Mouse (Mus musculus) bone marrow macrophage, adult 2 months (primary cell): ENCODE data around the gene Rab3gap2. TPM values are rescaled to one million over a fixed set of nuclear protein-coding genes. Genes with fewer than 3 reads are reported as not detected.
"Not testable (repeated sequence)": the region's sequence is repeated elsewhere in the genome, so short reads cannot be mapped to it uniquely, and the experiment has no call there.

Experiments
- H3K27ac ChIP-seq: 2 replicates; pipeline ENCODE4 v1.5.1; 2012; ENCODE audit warnings: low read depth, low read length; ENCODE audit not compliant: insufficient read depth
- H3K4me1 ChIP-seq: 2 replicates; pipeline ENCODE4 v1.6.1; 2012; ENCODE audit warnings: low read length; ENCODE audit not compliant: control insufficient read depth, insufficient read depth
- H3K4me3 ChIP-seq: 2 replicates; pipeline ENCODE4 v1.5.1; 2012; ENCODE audit warnings: mild to moderate bottlenecking, low read length, moderate library complexity; ENCODE audit not compliant: insufficient read depth
- CTCF ChIP-seq: IDR thresholded peaks from 2 replicates; pipeline ENCODE4 v1.5.1; 2012; ENCODE audit warnings: low read depth, mild to moderate bottlenecking, low read length, moderate library complexity
- POLR2A ChIP-seq: IDR thresholded peaks from 2 replicates; pipeline ENCODE4 v1.6.1; 2012; ENCODE audit warnings: mild to moderate bottlenecking, low read depth, low read length, borderline replicate concordance
- polyA plus RNA-seq: library from polyadenylated mRNA; stranded (reverse); fragments of >200 nt; gene quantifications from 2 replicates; pipeline ENCODE4 v1.2.4, GENCODE M21; 2012; ENCODE audit not compliant: missing spikeins, insufficient read depth, insufficient read length

The Rab3gap2 gene
- polyA plus RNA-seq, 1 experiment = 56.4 TPM

DNA sequence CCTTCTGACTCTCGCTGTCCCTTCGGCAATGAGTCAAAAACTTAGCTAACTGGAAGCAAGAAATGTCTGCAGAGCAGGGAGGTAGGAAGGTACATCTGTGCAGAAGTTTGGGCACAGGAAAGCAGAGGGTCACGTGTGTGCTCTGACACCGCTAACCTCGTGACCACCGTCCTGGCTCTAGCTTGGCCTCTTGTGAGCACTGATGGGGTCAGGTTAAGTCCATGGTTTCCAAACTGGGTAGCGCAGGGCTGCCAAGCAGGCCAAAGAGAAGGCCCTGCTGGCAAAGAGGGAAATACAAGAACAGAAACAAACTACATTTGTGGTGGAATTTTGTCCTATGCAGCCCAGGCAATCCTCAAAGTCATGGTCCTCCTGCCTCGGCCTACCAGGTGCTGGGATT, 94.6 kb downstream of the Rab3gap2 start:
- Histone ChIP-seq H3K4me3 (no peak overlapping the region), H3K4me1 (no peaks in the 10 kb centered on the region), H3K27ac (no peak overlapping the region)
- TF ChIP-seq CTCF (no peak), POLR2A (no peak)

DNA sequence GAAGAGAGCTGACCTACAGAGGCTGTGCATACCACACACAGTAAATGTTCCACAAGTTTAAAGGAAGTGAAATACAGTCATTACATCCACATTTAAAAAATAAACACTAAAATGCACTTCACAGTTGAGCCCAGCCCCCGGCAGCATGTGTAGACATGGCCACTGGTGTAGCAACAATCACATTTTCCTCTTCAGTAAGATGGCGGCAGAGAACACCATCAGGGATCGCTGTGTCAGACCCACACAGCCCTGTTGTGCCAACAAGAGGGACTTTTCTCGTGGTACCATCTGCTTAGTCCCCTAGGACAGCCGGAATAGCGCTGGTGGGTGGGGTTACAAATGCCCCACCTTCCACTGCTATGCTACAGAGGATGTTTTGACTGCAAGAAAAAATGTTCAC, 98.9 kb downstream of the Rab3gap2 start:
- TF ChIP-seq POLR2A (no peak), CTCF (no peak)
- no peaks in the 10 kb centered on the region for H3K4me1 ChIP-seq
- H3K4me3 ChIP-seq = no peak overlapping the region
- H3K27ac ChIP-seq = no peak overlapping the region

DNA sequence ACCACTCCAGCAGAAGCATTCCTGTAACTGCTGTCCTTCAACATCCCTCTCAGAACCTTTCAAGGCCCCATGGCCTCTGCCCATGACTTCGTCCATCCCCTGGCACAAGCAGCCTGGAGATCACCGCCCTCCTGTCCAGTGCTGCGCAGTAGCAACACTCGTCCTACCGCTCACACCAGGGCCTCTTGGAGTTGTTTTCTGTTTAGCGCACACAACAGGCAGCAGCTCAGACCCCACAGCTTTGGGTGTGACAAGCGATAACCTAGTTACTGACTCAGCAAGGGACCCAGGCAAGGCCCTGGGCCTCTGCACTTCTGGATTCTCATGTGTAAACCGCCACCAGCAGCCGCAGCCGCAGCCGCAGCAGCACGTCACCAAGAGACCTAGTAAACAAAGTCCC, 102.9 kb downstream of the Rab3gap2 start:
- H3K4me1 ChIP-seq = no peaks in the 10 kb centered on the region
- TF ChIP-seq CTCF = no peak
- TF ChIP-seq POLR2A = no peak
- no peak overlapping the region for H3K27ac ChIP-seq
- H3K4me3 ChIP-seq = no peak overlapping the region

DNA sequence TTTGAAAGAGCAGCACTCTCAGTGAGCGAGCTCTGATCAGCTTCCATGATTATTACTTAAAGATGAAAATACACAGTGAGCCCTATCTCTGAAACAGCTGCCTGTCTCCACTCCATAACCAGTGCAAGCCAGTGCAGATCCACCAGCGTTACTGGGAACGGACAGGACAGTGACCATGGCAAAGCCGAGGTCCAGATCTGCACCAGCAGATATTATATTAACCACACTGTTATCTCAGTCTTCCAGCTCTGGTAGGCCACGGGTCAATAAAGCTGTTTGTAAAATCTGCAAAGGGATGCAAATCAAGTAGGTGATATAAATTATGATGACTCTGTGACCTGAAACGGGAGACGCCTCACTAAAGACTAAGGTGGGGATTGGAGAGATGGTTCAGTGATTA, 103.7 kb downstream of the Rab3gap2 start:
- TF ChIP-seq POLR2A (no peak), CTCF (no peak)
- Histone ChIP-seq H3K4me3 (no peak overlapping the region), H3K4me1 (no peaks in the 10 kb centered on the region), H3K27ac (no peak overlapping the region)

DNA sequence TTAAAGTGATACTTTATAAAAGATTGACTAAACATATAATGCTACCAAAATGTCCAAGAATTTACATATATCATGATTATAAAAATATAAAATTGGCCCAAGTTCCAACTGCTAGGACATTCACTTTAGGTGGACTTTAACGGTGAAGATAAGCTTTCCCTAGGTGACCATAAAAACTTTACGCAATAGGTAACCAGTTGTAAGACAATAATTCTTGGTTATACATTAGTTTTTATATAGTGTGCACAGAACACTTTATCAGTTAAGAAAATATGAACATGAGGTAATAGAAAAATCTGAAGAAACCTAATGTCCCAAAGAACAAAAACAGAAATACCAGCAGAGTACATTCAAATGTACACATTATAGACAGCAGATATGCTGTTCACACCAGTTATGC, 104.4 kb downstream of the Rab3gap2 start:
- Histone ChIP-seq H3K4me3 (no peak overlapping the region), H3K4me1 (no peaks in the 10 kb centered on the region), H3K27ac (no peak overlapping the region)
- no peak for TF ChIP-seq POLR2A
- TF ChIP-seq CTCF = no peak

DNA sequence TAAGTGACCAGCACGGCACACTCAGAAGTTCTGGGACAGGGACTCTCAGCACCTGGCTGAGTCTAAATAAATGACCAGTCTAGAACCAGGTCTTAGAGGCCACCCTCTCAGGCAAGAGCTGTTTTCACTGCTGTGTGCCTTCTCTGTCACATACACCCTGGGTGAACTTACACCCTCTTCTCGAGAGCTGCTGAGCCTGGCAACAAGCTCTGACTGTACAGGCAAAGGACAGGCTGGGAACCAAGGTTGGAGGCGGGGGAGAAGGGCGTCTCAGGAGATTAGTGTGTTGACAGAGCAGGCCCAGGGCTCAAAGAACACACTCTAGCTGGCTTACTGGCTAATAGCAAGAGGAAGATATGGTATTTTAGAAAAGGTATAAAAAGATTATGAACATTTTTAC, 105.0 kb downstream of the Rab3gap2 start:
- H3K27ac ChIP-seq = no peak overlapping the region
- H3K4me3 ChIP-seq = no peak overlapping the region
- H3K4me1 ChIP-seq = no peaks in the 10 kb centered on the region
- TF ChIP-seq CTCF = no peak
- no peak for TF ChIP-seq POLR2A

DNA sequence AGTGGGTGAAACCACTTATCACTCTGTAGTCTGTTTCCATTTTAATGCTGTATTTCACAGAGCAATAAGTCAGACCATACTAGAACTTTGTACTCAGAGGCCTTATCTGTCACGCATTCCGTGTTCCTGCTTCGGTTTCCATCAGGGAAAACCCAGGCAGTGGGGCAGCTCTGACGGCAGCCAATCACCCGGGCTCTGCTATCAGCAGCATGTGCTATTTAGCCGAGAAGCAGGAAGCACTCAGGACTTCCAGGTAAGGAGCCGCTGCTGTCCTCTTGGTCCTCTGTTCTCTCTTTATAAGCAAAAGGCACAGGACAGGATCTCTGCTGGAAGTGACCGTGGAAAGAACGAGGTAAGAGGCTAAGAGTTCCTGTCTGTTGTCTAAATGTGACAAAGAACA, 108.0 kb downstream of the Rab3gap2 start:
- no peaks in the 10 kb centered on the region for H3K4me1 ChIP-seq
- no peak for TF ChIP-seq POLR2A
- no peak for TF ChIP-seq CTCF
- H3K27ac ChIP-seq = no peak overlapping the region
- no peak overlapping the region for H3K4me3 ChIP-seq

DNA sequence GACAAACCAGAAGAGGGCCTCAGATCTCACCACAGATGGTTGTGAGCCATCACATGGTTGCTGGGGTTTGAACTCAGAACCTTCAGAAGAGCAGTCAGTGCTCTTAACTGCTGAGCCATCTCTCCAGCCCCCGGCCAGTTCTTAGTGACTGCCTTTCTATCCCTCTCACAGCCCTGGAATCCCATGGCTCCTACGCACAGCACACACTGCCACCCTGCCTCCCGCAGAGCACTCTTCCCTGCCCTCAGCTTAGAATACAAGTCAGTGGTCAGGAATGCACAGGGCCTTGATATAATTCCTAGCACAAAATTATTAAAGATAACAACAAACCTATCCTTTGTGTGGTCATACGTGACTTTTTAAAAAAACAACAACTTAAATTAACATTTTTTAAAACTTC, 110.6 kb downstream of the Rab3gap2 start:
- Histone ChIP-seq H3K4me3 (no peak overlapping the region), H3K4me1 (no peaks in the 10 kb centered on the region), H3K27ac (no peak overlapping the region)
- TF ChIP-seq CTCF (no peak), POLR2A (no peak)

DNA sequence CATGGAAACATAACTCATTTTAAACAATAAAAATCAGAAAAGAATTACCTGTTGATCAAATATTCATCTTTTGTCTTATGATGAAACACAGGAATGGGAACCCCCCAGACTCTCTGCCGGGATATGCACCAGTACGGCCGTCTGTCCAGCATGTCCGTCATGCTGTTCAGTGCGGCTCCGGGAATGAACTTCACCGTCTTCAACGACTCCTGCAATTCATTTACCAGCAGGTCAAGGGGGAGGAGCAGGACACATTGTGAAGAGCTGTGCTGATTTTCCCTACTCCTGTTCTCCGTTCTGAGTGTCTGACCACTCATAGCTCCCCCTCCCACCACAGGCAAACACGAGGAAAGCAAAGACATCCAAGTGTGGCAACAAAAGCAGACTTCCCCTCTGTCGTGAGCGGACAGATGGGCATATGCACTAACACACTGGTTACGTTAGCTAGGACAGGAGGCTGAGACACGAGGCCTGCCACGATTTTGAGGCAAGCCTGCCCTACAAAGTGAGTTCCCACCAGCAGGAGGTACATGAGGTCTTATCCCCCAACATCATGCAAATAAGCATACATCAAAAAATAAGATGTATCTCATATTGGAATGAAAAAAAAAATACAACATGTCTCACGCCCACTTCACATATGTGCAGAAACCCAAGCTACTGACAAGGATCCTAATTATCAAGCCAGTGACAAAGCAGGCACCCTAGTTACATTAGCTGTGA, 112.1 kb downstream of the Rab3gap2 start:
- H3K4me1 ChIP-seq = no peaks in the 10 kb centered on the region
- TF ChIP-seq POLR2A (no peak), CTCF (no peak)
- no peak overlapping the region for H3K4me3 ChIP-seq
- no peak overlapping the region for H3K27ac ChIP-seq

DNA sequence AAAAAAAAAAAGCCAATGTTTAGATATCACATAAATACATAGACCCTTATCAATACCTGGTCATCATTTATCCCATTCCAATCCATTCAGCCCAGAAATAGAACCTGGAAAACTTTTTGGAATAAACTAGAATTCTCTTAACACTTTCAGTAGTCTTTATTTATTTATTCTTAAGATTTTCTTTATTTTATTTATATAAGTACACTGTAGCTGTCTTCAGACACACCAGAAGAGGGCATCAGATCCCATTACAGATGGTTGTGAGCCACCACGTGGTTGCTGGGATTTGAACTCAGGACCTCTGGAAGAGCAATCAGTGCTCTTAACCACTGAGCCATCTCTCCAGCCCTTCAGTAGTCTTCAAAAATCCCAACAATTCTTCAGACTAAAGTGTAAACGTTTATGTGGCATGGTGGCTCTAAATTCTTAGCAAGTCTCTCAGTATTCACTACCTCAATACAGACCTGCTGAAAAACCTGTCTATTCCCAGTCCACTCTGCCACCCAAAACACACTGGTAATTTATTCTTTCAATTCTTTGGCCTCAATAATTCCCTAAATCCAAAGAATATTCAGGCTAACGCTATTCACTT, 123.9 kb downstream of the Rab3gap2 start:
- H3K4me1 ChIP-seq, H3K27ac ChIP-seq: not testable (repeated sequence)
- H3K4me3 ChIP-seq = peak overlapping the region; percentile 89; the same call in 1 of the 2 replicates
